In the genomic region with DNA sequence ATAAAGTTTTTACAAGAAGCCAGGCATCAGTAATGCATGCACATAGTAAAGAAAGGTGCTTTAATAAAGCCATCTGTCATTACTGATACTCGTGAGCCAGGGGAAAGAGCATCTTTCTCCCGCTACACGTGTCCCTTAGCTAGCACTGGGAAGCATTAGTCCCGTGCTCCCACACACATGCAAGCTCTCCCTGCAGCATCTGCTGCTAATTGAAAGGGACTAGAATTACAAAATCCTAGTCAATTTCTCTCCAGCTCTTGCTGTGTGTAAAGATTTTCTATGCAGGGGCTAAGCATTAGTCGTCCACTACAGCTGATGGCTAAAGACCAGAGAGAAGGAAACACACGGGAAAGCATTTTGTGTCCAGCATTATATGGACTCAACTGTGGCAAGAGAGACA, we compare ENCODE assay signal across 17 mouse cellular contexts.
"Had no signal": no experiment of that assay in that cellular context is flagged by ENCODE, and none has a peak within 500 bp of the region (broad histone marks: within the 10 kb centered on the region; RNA-seq: fewer than 3 reads in every experiment).

No protein-coding gene starts in this region.

- H3K36me3 ChIP-seq: limb, embryonic 10.5 days; liver, embryonic 12.5 days; liver, embryonic 15.5 days; lung, embryonic 15.5 days; midbrain, embryonic 15.5 days had no signal

- H3K9me3 ChIP-seq: limb, embryonic 10.5 days; limb, embryonic 13.5 days; liver, embryonic 12.5 days; liver, embryonic 15.5 days; lung, embryonic 15.5 days; megakaryocyte, embryonic 14.5 days; midbrain, embryonic 10.5 days; midbrain, embryonic 15.5 days had no signal

- H3K27me3 ChIP-seq: limb, embryonic 13.5 days; liver, embryonic 12.5 days; liver, embryonic 15.5 days; lung, embryonic 15.5 days; megakaryocyte, embryonic 14.5 days; midbrain, embryonic 15.5 days had no signal

- DNase-seq: kidney, adult 18-20 months; kidney, postnatal 25 days; liver; lung, adult 18-20 months; lung, postnatal 10 days; lung, postnatal 36 days; thymus, adult 18-20 months; thymus, postnatal 36 days had no signal

- H3K27ac ChIP-seq: kidney, postnatal 0 days; limb, embryonic 10.5 days; limb, embryonic 13.5 days; liver, embryonic 12.5 days; liver, embryonic 15.5 days; lung, embryonic 15.5 days; midbrain, embryonic 10.5 days; midbrain, embryonic 15.5 days had no signal

- ATAC-seq: liver, embryonic 12.5 days; midbrain, embryonic 15.5 days had no signal

- H3K4me1 ChIP-seq: liver, embryonic 12.5 days; liver, embryonic 15.5 days; lung, embryonic 15.5 days had no signal

- H3K4me3 ChIP-seq: limb, embryonic 10.5 days; limb, embryonic 13.5 days; liver, embryonic 12.5 days; liver, embryonic 15.5 days; lung, embryonic 15.5 days; megakaryocyte, embryonic 14.5 days; midbrain, embryonic 10.5 days; midbrain, embryonic 15.5 days had no signal

- H3K4me2 ChIP-seq: limb, embryonic 13.5 days; liver, embryonic 12.5 days; liver, embryonic 15.5 days; lung, embryonic 15.5 days; midbrain, embryonic 15.5 days had no signal

- H3K9ac ChIP-seq: limb, embryonic 13.5 days; liver, embryonic 12.5 days; liver, embryonic 15.5 days; lung, embryonic 15.5 days; midbrain, embryonic 15.5 days had no signal
